Mouse (Mus musculus) T-helper 1 cell (primary cell): Measurements from ENCODE around the gene Uvssa.

Experiments
- in situ Hi-C: fragments of 300-600 bp; cut with MboI, MseI; formaldehyde crosslinking; loops from one replicate; pipeline ENCODE4 v1.15.1; 2025; ENCODE audit warnings: high pct_unique_total_duplicates

Gene Uvssa

DNA sequence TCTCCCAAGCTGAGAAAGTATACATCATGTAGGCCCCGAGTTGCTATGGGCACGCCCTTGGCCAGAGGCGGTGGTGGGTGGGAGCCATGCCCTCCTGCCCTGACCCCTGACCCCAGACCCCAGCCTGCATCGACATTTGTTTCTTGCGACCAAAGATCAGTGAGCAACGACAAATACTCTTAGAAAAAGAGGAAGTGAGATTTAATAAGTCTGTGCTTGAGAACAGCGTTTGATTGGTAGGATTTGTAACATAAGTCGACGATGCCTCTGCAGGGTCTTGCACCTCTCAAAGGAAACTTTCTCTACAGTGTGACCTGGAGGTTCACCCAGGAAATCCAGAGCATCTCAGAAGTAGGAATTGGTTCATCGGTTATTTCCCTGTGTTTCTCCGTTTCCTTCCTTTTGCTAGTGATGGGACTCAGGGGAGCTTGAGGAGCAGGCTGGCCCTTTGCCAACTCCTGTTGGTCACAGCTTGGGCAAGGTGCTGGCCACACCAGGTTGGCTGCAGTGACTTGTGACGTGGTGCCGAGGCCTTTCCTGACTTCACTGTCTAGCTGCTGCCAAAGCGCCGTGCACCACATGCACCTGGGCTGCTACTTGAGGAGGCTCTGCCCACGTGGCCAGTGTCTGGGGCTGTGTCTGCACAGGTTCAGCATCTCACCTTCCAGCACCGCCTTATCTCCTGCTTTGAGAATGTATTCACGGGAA lies 5.9 kb upstream of the Uvssa start:
- in situ Hi-C loops, result no loop called here

DNA sequence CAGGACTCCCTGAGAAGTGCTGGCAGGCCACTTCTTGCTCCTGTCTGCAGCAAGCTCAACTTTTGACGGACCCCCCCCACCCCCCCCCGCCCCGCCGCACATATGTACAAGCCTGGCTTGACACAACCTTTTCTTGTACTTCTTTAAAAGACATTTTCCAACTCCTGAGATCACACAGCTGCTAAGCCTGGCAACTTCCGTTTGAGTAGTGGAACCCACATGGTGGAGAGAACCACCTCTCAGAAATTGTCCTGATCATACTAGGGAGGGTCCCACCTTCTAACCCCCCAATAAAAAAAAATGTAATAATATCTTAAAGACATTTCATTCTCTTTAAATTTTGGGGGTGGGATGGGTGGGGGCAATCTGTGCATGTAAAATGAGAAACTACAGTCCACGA lies 1.2 kb upstream of the Uvssa start:
- in situ Hi-C loops, result loop anchor here (5.0 kb wide), 1 partner anchor 100 kb away; no protein-coding TSS in a partner anchor

DNA sequence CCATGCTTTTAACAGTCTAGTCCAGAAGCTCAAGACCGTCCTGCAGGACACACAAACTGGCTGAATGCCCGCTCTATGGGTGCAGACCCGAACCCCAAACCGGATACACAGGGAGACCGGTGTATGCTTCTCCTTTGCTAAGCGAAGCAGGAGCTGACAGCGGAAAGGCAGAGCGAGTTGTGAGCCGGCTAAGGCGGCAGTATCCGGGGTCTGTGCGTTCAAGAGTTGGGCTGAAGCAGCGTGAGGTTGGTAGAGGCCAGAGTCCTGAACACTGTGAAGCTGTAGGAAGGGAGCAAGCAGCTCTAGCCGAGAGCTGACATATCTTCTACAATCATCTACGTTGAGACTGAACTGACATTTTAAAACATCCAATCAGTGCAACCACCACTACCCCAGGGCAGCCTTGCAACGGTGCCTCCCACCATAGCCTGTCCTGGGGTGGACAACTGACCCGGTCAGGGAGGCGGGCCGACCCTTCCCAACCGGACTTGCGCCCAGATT lies 498 bp upstream of the Uvssa start:
- in situ Hi-C loops, result loop anchor here (5.0 kb wide), 1 partner anchor 101 kb away; no protein-coding TSS in a partner anchor

DNA sequence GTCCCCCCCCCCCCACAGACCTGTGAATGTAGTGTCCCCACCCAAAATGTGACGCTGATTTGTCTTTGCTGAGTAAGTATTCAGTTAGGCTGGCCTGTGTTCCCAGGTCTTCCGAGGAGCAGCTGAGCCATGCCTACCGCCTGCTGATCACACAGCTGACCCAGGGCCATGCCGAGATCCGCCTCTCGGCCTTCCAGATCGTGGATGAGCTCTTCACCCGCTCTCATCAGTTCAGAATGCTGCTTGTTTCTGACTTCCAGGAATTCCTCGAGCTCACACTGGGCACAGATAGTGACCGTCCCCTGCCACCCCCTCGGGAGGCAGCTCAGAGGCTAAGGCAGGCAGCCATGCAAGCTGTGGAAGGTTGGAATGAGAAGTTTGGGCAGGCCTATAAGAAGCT lies 9.2 kb downstream of the Uvssa start:
- in situ Hi-C loops, result no loop called here

DNA sequence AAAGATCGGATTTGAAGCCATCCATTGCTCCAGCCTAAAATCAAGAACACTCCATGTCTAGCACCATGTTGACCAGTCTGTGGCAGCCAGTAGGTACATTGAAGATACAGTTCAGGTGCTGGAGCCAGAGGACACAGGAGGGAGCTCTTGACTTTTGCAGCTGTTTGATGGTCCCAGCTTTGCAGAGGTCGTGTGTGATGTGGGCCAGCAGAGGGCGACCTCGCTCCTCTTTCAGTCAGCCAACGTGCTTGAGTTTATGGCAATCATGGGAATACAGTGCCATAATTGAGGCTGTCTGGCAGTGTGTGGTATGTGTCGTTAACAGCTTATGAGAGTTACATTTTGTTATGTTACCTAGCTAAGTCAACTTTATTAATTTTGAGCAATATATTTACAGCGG lies 15.5 kb downstream of the Uvssa start:
- in situ Hi-C loops, result no loop called here

DNA sequence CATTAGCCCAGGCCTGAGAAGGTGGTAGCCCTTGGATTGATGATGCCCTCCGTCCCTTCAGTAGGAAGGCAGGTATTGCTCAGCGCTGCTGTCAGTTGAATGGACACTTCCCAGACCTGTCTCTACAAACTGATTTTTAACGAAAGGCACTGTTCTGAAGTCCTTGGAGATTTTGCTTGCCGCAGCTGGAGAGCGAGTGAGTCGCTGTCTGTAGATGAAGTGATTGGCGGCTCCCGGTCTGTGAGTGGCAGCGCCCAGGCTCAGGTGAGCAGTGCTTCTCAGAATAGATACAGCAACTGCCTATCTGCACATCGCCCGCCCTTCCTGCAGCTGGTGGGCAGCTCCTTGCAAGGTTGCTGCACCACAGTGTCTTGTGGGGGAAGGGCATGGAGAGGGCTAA lies 17.3 kb downstream of the Uvssa start:
- in situ Hi-C loops, result no loop called here

DNA sequence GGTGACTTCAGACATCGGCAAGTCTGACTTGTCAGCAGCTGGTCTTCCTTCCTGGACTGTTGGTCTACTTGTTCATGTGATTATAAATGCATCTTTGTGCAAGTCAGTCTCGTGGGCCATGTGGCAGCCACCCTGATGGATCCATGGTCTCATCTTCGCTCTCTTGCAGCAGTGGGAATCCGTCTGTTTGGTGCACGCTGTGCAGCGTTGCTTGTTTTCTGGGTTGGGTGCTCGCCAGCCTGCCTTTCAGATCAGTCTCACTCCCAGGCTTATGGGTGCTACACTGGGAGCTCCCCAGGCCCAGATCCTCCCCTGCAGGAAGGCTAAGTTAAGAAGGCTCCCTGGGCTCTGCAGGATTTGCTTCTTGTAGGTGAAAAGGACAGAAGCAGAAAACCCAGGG lies 18.5 kb downstream of the Uvssa start:
- in situ Hi-C loops, result no loop called here

DNA sequence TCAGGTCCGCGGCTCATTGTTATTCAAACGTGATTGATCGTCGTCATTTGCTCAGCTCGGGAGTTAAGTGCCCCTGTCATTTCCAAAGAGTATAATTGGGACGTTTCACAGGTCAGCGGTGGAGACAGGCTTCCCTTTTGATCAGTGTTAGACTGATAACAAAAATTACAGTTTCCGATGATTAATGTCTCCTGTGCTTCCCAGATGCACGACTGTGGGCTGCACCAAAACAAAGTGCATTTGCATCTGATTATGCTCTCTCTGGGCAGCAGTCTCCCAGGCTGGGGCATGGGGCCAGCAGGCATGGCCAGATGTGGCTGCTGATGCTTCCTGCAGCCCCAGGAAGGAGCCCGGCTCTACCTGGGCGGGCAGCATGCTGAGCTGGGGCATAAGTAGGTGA lies 22.5 kb downstream of the Uvssa start:
- in situ Hi-C loops, result no loop called here

DNA sequence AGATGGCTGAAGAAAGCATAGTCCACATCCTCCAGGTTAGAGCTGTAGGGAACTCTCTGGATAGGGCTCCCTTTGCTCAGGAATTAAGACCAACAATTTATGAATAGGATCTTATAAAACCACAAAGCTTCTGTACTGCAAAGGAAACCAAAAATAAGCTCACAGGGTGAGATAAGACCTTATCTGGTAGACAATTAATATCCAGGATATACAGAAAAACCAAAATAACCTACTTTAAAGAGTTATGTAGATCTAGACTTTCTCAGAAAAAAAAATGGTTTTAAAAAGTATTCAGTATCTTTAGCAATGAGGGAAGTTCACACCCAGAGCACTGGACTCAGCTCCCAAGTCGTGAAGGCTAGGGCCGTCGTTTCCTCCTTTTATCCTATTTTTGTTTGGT lies 42.0 kb downstream of the Uvssa start:
- in situ Hi-C loops, result no loop called here

DNA sequence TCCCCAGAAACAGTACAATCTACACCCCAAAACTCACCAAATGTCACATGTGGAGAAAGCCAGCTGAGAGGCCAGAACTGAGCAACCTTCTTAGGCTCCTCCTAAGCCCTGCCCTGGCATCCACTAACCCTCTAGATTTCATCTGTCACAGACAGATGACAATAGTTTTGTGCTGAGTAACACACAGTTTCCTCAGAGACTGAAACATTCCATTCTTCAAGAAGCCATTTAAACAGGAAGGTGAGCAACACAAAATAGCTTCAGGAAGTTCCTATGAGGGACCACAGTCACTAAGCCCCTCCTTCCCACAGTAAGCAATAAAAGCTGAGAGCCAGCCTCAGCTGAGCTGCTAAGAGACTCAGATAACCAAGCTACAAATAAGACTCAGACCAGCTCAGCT lies 49.1 kb downstream of the Uvssa start:
- in situ Hi-C loops, result no loop called here

DNA sequence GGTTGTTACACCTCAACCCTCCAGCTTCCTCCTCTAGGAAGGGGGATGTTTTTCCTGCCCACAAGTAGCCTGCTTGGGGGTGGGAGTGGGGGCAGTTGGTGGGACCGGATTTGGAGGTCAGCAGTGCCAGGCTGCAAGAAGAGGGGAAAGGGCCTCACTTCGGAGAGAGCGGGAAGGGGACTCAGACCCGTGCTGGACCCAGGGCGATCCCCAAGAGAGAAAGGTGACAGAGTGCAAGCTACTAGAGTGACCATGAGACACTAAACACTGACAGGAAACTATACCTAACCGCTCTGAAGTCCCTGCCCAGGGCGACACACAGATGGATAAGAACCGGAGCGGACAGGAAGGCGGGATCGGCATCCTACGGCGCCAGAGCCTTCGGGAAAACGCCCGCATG lies 51.8 kb downstream of the Uvssa start:
- in situ Hi-C loops, result no loop called here

DNA sequence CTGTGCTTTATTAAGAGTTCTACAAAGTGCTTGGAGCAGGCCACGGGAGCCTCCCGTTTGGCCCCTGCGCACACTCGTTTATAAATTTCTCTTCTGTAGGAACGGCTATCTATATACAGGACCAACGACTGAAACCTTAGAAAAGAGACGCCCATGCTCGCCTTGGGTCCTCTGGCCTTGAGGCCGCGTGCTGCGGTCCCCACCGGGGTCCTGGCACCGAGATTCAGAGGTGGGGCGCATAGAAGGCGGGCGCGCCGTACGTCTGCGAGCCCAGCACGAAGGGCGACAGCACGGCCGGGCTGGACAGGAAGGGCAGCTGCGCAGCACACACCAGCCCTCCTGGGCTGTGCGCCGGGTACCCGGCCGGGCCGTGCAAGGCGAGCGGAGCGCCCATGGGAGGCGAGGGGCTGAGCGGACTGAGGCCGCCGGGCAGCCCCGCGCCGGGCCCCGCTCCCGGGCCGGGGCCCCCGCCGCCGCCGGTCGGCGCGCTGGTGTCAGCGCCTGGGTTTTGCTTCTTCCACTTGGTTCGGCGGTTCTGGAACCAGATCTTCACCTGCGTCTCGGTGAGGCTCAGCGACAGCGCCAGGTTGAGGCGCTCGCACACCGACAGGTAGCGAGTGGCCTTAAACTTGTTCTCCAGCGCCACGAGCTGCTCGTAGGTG lies 52.3 kb downstream of the Uvssa start:
- in situ Hi-C loops, result no loop called here

DNA sequence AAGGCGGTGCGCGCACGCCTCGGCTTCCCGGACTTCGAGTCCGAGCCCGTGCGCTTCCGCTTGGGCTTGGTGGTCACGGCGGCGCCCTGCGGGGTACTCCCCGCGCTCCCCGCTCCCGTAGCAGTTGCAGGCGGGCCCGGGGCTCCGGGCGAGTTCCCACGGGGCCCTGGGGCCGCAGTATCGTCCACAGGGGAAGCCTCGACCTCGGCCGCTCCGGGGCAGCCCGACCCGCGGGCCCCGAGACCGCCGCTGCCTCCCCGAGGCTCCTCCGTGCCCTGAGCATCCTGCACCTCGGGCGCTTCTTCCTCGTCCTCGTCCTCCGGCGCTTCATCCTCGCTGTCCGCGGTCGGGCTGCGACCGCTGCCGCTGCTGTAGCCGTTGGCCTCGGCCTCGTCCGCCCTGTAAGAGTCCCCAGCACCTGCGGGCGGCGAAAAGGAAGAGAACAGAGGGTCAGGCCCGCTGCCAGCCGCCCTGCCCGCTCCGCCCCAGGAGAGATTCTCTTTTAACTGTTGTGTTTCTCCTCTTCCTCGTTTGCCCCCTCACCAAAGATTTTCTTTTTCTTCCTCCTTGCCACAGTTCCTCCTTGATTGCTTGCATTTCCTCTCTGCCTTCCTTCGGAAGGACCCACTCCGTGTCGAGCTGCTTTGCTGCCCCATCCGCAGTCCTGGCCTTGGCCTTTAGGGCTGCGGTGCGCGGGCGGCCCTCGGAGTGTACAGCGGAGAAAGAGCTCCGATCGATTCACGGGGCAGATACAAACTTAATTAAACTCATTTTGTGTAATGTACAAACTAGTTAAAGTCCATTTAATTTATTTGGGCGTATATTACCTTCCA lies 53.0 kb downstream of the Uvssa start:
- in situ Hi-C loops, result no loop called here

DNA sequence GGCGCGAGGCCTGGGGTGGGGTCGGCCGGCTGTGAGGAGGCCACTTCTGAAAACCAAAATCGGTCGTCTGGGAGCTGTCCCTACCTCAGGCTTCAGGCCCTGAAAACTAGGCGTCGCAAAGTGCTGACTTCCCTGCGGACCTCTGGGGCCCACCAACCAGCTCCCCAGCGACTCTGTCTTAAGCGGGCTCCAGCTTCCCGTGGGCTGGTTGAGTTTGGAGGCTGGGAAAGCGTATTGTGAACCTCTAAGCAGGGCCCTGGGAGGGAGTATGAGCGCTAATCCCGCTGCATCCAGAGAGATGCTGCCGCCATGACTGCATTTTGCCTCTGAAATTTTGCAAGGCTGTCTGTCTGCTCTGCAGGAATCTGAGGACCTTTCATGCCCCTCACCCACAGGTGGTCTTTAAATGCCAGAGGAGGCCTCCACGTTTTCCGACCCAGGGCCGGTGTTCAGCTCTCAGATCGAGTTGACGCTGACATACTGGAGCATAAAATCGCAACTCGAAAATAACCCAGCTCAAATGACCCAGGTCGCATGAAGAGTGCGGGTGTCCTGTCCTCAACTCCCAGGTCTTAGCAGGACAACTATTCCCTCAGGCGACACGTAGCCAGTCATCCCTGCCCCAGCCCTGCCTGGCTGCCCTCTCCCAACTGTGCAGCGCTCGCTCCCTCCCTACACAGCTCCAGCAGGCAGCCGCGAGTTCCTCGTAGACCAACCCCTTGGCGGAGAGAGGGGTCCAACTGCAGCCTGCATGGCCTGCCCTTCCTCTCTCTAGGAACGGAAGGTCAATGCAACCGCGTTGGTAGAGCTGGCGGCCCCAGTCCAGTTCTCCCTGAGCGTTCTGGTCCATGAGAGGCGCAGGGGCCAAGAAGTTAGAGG lies 53.9 kb downstream of the Uvssa start:
- in situ Hi-C loops, result no loop called here

DNA sequence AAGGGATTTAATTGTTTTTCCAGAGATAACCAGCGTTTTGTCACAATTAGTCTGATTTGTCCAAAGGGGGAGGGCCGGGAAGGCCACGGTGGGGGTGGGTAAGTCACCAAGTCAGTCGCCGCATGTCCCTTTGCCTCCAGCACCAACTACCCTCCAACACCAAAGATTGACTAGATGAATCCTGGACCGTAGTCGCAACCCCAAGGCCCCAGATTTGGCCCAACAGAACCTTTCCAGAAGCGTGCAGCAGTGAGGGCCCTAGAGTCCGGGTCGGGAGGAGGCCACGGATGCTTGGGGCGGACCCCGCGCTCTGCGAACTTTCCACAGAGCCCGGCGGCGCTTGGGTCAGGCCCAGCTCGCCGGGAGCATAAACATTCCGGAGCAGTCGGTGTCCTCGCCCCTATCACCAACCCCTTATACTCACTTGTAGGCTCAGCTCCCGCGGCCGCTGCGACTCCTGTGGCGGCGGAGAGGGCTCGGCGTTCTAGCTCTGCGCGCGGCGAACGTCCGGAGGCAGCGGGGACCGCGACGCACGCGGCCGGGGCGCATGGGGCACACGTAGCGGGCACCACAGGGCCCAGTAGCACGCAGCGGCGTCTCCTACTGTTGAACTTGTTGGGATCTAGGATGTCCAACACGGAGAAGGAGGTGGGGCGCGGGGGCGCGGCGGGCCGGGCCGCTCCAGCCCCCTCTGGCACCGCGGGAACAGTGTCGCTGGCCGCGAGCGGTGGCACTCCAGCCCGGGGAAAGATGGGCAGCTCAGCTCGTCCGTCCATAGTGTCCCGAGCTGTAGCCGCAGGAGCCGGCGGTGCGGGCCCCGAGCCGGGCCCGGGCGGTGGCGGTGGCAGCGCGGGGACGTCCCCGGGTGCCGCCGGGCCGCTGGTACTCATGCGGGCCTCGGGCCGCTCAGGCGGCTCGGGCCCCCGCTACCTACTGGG lies 55.1 kb downstream of the Uvssa start, which contains the start of gene Nkx1-1:
Nkx1-1 (minus strand) TSS at position 776 of the 938 bp plus-strand sequence.
- in situ Hi-C loops, result no loop called here

DNA sequence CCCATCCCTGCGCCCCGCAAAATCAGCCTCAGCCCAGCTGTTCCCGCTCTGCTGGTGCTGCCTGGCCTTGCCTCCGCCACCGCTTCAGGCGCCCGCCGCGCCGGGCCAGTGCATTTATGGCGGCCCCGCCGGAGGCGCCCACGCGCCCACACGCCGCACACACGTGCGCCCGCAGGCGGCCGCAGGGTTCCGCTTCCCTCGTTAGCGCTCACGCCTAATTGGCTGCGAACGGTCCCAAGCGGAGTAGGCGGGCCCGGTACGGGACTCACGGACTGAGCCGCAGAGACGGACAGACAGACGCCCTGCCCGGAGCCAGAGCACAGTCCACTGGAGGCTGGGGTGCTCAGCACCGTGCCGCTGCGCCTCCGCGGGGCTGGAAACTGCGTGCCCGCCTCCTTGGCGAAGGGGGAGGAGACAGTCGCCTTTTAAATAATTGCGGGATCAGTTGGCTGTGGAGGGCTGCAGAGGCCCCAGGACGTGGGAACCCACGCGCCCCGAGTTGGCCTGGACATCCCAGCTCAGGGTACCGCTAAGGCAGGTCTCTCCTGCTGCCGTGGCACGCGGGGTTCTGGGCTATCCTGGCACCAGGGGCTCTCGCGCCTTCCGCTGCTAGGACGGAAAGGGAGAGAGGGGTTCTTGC lies 55.9 kb downstream of the Uvssa start:
- in situ Hi-C loops, result no loop called here

DNA sequence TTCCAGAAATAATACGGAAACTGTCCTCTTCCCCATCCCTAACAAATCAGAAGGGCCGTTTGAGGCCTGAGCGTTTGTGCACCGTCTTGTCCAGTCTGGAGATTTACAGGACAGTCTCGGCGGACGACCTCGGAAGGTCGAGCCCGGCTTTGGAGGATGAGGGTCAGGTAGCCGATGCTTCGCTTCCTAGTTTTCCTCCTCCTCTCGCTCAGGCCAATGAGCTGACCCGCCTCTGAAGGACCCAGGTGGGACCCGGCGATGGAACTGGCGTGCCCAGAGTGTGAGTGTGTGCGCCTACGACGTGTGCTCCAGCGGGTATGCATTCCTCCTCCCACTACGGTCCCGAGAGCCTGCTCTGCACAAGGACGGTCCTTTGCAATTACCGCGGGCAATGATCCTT lies 56.8 kb downstream of the Uvssa start:
- in situ Hi-C loops, result no loop called here

DNA sequence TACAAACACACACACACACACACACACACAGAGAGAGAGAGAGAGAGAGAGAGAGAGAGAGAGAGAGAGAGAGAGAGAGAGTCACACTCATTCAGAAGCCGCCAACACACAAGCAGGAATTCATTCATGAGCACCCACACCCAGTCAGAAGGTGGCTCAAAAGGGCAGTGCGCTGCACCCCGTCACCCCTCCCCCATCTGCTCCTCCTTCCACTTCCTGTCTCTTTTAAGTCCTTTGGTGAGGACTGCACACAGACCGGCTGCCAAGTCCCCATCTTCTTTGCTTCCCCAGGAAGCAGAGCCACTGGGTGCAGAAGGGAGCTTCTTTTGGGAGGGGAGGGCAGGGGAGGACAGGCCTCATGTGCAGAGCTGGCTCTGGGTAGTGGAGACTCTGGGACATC lies 57.6 kb downstream of the Uvssa start:
- in situ Hi-C loops, result no loop called here

DNA sequence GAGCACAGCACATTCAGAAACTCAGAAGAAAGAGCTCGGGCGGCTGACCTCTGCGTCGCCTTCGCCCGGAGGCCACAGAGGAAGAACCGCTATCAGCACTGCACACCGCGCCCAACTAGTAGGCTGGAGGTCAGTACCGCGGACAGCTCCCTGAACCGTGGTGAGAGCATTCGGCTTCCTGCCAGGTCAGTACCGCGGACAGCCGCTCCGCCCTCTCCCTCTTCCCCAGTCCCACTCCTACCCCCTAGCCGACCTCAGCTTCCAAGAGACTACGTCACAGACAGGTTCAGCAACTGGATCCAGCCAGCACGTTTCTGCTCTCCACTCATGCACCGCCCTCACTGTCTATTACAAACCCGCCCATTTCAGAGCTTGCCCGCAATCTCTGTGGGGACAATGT lies 59.9 kb downstream of the Uvssa start:
- in situ Hi-C loops, result no loop called here
